Mouse (Mus musculus) Patski (cell line): ENCODE measurements around the gene Wnt2b. TPM values are rescaled to one million over a fixed set of nuclear protein-coding genes. Genes with fewer than 3 reads are reported as not detected.

ENCODE experiments used
- ATAC-seq: fragments of 100-300 bp; one replicate; pipeline ENCODE4 v1.8.0; 2021
- CTCF ChIA-PET: fragments of 350-600 bp; sonication (Branson Sonifier 250); formaldehyde crosslinking; loops from one replicate; lab custom pipeline; 2022; ENCODE audit warnings: inconsistent platforms; lab: Charles Lee
- POLR2A ChIA-PET: fragments of 350-600 bp; sonication (Branson Sonifier 250); formaldehyde crosslinking; loops from one replicate; lab custom pipeline; 2022; ENCODE audit warnings: antibody characterized with exemption, inconsistent platforms; lab: Charles Lee
- DNase-seq: peaks from one replicate; pipeline ENCODE4 v3.0.0-alpha.2; 2011; ENCODE audit warnings: low read depth, low spot score
- H3K27me3 ChIP-seq: fragments of 371-371 bp; one replicate; pipeline ENCODE4 v1.5.1; 2021
- CTCF ChIP-seq: fragments of 100-300 bp; IDR thresholded peaks from one replicate; pipeline ENCODE4 v1.5.1; 2021
- in situ Hi-C: fragments of 300-500 bp; cut with MboI; formaldehyde crosslinking; loops from 3 replicates; pipeline ENCODE4 v1.11.1; 2018; ENCODE audit warnings: low pct_unique_long_range_greater_than_20kb, mixed read lengths
- polyA plus RNA-seq: library from polyadenylated mRNA; unstranded; gene quantifications from one replicate; pipeline ENCODE4 v1.2.3, GENCODE M21; 2021

The Wnt2b gene
- polyA plus RNA-seq, 1 experiment from 2014 or later: 1.7 TPM

DNA sequence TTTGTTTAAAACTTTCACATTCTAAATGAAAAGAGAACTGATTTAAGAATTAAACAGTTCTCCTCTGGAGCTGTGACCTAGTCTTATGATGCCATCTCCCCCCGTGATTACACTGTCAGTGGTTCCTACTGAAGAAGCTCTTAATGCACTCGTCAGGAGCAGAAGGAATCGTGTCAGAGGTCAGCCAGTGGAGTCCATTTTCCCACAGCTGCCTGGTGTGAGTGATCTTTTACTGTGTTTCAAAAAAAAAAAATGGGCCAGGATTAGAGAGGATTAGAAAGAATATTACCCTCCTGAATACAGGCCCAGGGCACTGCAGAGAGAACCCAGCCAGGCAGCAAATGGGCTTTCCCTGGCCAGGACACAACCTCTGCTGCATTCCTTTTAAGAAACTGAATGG lies 46.7 kb downstream of the Wnt2b start:
- in situ Hi-C loops: no loop called here
- ChIA-PET CTCF (interaction anchor here (0.8 to 1.6 kb wide), 5 partner anchors 8 to 56 kb away, joined by 3 to 4 read pairs (median 3); no protein-coding TSS in a partner anchor), POLR2A (interaction anchor here (0.6 to 2.9 kb wide), 2 partner anchors 11 to 49 kb away, joined by 5 to 10 read pairs; no protein-coding TSS in a partner anchor)
- DNase-seq (no peak), ATAC-seq (no peak)
- TF ChIP-seq CTCF: no peak
- H3K27me3 ChIP-seq: no peaks in the 10 kb centered on the region

DNA sequence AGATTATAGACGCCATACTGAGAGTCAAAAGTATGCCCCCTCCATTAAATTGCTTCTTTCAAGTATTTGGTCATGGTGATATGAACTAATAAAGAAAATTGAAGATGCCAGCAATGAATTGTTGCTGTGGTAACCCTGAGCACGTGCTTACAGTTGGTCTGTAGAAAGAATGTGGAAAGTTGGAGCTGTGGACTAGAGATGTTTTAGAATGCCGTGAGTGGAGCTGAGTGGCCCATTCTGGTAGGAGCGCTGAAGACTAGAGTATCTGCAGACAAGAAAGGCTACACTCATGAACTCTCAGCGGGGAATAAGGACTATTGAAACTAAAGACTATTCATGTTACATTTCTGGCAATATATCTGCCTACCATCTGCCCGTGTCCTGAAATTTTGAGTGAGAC lies 52.5 kb downstream of the Wnt2b start:
- ChIA-PET POLR2A (no interaction called here), CTCF (interaction anchor here (1.0 to 2.4 kb wide), 4 partner anchors 11 to 146 kb away, joined by 3 to 10 read pairs (median 4); no protein-coding TSS in a partner anchor)
- ATAC-seq: no peak
- no peak for TF ChIP-seq CTCF
- DNase-seq: no peak
- in situ Hi-C loops: no loop called here
- no peaks in the 10 kb centered on the region for H3K27me3 ChIP-seq

DNA sequence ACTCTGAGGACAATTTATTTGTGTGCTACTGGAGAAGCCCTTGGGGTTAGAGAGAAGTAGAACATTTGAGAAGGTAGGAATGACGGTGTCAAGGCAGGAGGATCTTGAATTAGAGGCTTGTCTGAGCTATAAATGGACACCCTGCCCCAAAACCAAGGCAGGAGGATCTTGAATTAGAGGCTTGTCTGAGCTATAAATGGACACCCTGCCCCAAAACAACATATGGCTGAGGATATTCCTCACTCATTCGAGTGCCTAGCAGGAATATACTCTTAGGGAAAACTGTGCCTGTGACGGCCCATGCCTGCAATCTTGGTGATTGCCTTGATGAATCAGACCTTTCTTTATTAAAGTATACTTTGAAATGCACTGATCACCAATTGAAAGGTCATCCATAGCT lies 55.7 kb downstream of the Wnt2b start:
- ChIA-PET POLR2A (interaction anchor here (1.7 kb wide), 1 partner anchor 33 kb away, joined by 3 read pairs; no protein-coding TSS in a partner anchor), CTCF (interaction anchor here (0.8 to 1.7 kb wide), 5 partner anchors 9 to 38 kb away, joined by 3 to 5 read pairs (median 3); no protein-coding TSS in a partner anchor)
- ATAC-seq (no peak), DNase-seq (no peak)
- TF ChIP-seq CTCF: no peak
- in situ Hi-C loops: no loop called here
- H3K27me3 ChIP-seq: no peaks in the 10 kb centered on the region

DNA sequence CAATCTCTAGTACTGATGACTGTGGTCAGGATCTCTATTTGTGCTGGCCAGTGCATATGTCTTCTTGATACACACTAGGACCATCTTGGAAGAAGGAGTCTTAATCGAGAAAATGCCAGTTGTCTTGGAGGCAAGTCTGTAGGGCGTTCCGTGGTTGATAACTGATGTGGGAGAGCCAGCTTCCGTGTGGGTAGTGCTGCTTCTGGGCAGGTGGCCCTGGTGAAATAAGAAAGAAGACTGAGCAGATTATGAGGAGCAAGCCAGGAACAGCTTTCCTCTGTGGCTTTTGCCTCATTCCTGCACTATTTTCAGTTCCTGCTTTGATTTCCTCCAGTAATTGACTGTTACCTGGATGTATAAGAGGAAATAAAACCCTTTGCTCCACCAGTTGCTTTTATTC lies 56.3 kb downstream of the Wnt2b start:
- TF ChIP-seq CTCF: no peak
- POLR2A ChIA-PET: interaction anchor here (1.7 kb wide), 1 partner anchor 33 kb away, joined by 3 read pairs; no protein-coding TSS in a partner anchor
- CTCF ChIA-PET: interaction anchor here (0.8 to 1.7 kb wide), 3 partner anchors 8 to 17 kb away, joined by 3 read pairs; no protein-coding TSS in a partner anchor
- no peaks in the 10 kb centered on the region for H3K27me3 ChIP-seq
- DNase-seq (no peak), ATAC-seq (no peak)
- in situ Hi-C loops: no loop called here

DNA sequence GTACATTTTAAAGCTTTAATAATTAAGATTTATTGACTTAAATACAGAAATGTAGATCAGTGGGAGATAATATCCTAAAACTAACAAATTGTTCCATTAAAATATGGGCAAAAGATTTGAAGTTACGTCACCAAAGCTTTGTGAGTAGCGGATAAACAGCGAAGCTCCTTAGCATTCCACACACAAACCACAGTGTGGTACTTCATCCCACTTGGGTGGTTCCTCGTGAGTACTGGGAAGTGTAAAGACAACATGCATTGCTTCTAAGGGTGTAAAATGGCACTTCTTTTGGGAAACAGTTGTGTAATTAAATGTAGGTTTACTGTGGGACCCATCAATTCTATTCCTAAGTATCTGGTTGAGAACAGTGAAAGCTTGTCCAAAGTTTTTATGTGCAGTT lies 60.6 kb downstream of the Wnt2b start:
- in situ Hi-C loops: no loop called here
- no peaks in the 10 kb centered on the region for H3K27me3 ChIP-seq
- ChIA-PET CTCF (interaction anchor here (0.7 to 2.5 kb wide), 6 partner anchors 8 to 66 kb away, joined by 3 to 7 read pairs (median 4); no protein-coding TSS in a partner anchor), POLR2A (interaction anchor here (0.6 to 1.0 kb wide), 2 partner anchors 66 to 100 kb away, joined by 3 to 6 read pairs; no protein-coding TSS in a partner anchor)
- ATAC-seq (no peak), DNase-seq (no peak)
- TF ChIP-seq CTCF: no peak

DNA sequence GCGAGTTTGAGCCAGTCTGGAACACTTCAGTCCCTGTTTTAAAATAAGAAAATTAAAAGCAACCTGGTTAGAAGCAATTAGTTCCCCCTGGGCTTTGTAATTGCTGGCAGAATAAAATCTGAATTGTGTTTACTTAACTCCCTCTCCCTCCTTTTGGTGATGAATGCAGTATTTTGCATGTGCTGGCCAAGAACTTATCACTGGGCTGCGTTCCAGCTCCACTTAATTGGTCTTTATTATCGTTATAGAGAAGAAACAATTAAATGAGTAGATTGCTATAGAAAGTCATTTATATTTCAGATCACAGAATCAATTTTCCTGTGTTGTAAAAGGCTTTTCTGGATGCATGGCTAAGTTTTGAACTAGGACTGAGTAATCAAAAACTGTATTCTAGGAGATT lies 65.6 kb downstream of the Wnt2b start:
- ATAC-seq: no peak
- no peak for TF ChIP-seq CTCF
- H3K27me3 ChIP-seq: no peaks in the 10 kb centered on the region
- POLR2A ChIA-PET: no interaction called here
- CTCF ChIA-PET: interaction anchor here (1.4 to 1.5 kb wide), 2 partner anchors 23 to 75 kb away, joined by 3 read pairs; no protein-coding TSS in a partner anchor
- in situ Hi-C loops: no loop called here
- DNase-seq: no peak

Other genes starting within 250 kb of the Wnt2b start
- gene Ppm1j, start 180.9 kb downstream of the Wnt2b start, polyA plus RNA-seq: 23.8 TPM
- 0.32 TPM for gene Fam19a3, start 180.1 kb downstream of the Wnt2b start, polyA plus RNA-seq
- 470 TPM for gene Rhoc, start 173.5 kb downstream of the Wnt2b start, polyA plus RNA-seq
- gene Mov10, start 143.4 kb downstream of the Wnt2b start, polyA plus RNA-seq: 43.9 TPM
- 42.6 TPM for gene St7l, start 97.9 kb downstream of the Wnt2b start, polyA plus RNA-seq
- 82.7 TPM for gene Capza1, start 97.4 kb downstream of the Wnt2b start, polyA plus RNA-seq
- 46.4 TPM for gene Cttnbp2nl, start 91.2 kb upstream of the Wnt2b start, polyA plus RNA-seq
- gene 4930564D02Rik, start 104.9 kb upstream of the Wnt2b start, polyA plus RNA-seq: not detected